In genomic region chr9:60234233-60235115, GRCm38 (mm10) we compare ENCODE assay signal across 8 mouse cellular contexts.
DNase-seq lines count a peak whose midpoint lies in the region; ATAC-seq and TF ChIP-seq lines count a peak whose summit lies in the region.

No protein-coding gene starts in this region.

- no peaks in the 10 kb centered on the region for H3K4me1 ChIP-seq in lung, postnatal 0 days (ENCODE audit: insufficient read depth, low read depth, low read length)
- H3K4me1 ChIP-seq in lung, adult 2 months (ENCODE audit: control insufficient read depth, insufficient read depth, low read length), result peaks cover 3% of the 10 kb centered on the region; the same call in 1 of the 2 replicates
- peaks cover 7% of the 10 kb centered on the region; the same call in 1 of the 2 replicates for H3K4me1 ChIP-seq in forebrain, embryonic 15.5 days
- H3K4me1 ChIP-seq in stomach, postnatal 0 days (replicated peaks; ENCODE audit: control insufficient read depth, insufficient read depth), result peaks cover 10% of the 10 kb centered on the region; the same call in 1 of the 2 replicates

- H3K4me2 ChIP-seq in lung, postnatal 0 days (replicated peaks; ENCODE audit: low read depth, low read length), result no peak overlapping the region
- H3K4me2 ChIP-seq in forebrain, embryonic 15.5 days (replicated peaks), result no peak overlapping the region
- no peak overlapping the region for H3K4me2 ChIP-seq in stomach, postnatal 0 days (replicated peaks; ENCODE audit: low read depth)

- H3K4me3 ChIP-seq in lung, postnatal 0 days (ENCODE audit: low read depth, low read length), result no peak overlapping the region
- H3K4me3 ChIP-seq in lung, adult 2 months (replicated peaks; ENCODE audit: extremely low read depth, low read depth, low read length), result no peak overlapping the region
- no peak overlapping the region for H3K4me3 ChIP-seq in forebrain, embryonic 15.5 days
- H3K4me3 ChIP-seq in stomach, postnatal 0 days (ENCODE audit: low read depth, low read length), result no peak overlapping the region

- no peak for TF ChIP-seq EP300 in lung, postnatal 0 days (IDR thresholded peaks at IDR 0.05)
- TF ChIP-seq EP300 in stomach, postnatal 0 days (optimal IDR thresholded peaks at IDR 0.05), result no peak

- H3K36me3 ChIP-seq in lung, postnatal 0 days (ENCODE audit: insufficient read depth, low read length), result no peaks in the 10 kb centered on the region
- H3K36me3 ChIP-seq in forebrain, embryonic 15.5 days, result no peaks in the 10 kb centered on the region
- no peaks in the 10 kb centered on the region for H3K36me3 ChIP-seq in stomach, postnatal 0 days (ENCODE audit: control insufficient read depth, insufficient read depth, low read length)

- 31% methylated on average over 8 of the region's 8 CpGs for WGBS in lung, postnatal 0 days
- 41% methylated on average over 8 of the region's 8 CpGs for WGBS in lung, adult 2 months
- WGBS in forebrain, embryonic 15.5 days, result 34% methylated on average over 8 of the region's 8 CpGs
- WGBS in stomach, postnatal 0 days, result 19% methylated on average over 8 of the region's 8 CpGs

- peak; percentile 24 for DNase-seq in lung, postnatal 0 days (ENCODE audit: low spot score)
- DNase-seq in lung, adult 2 months, result no peak
- DNase-seq in kidney, postnatal 4 days, result peak; percentile 39 to 68
- peak; percentile 68 for DNase-seq in stomach, postnatal 0 days (ENCODE audit: low spot score)
- no peak for DNase-seq in right cerebral cortex, postnatal 36 days (ENCODE audit: low spot score in 2 of 2)
- no peak for DNase-seq in right cerebral cortex, adult 18-20 months

- no peaks in the 10 kb centered on the region for H3K27me3 ChIP-seq in lung, postnatal 0 days (replicated peaks; ENCODE audit: insufficient read depth, low read length)
- H3K27me3 ChIP-seq in forebrain, embryonic 15.5 days, result no peaks in the 10 kb centered on the region
- no peaks in the 10 kb centered on the region for H3K27me3 ChIP-seq in stomach, postnatal 0 days (ENCODE audit: control insufficient read depth, insufficient read depth, low read length)

- H3K9me3 ChIP-seq in lung, postnatal 0 days (ENCODE audit: low read length), result no peaks in the 10 kb centered on the region
- no peaks in the 10 kb centered on the region for H3K9me3 ChIP-seq in forebrain, embryonic 15.5 days
- H3K9me3 ChIP-seq in stomach, postnatal 0 days (ENCODE audit: control insufficient read depth, low read length), result no peaks in the 10 kb centered on the region

- ATAC-seq in lung, postnatal 0 days, result peak; percentile 67; the same call in 1 of the 2 replicates
- peak; percentile 60 for ATAC-seq in forebrain, embryonic 15.5 days (replicated peaks)
- peak; percentile 94 for ATAC-seq in stomach, postnatal 0 days (ENCODE audit: low FRiP score, low TSS enrichment)
- ATAC-seq in megakaryocyte progenitor cell, adult 5-6 weeks (replicated peaks; ENCODE audit: poor library complexity), result no peak

- no peak for TF ChIP-seq POLR2A in lung, adult 2 months (IDR thresholded peaks at IDR 0.05; ENCODE audit: borderline replicate concordance, extremely low read depth, low read depth, low read length)

- no peak overlapping the region for H3K27ac ChIP-seq in lung, postnatal 0 days (ENCODE audit: low read length)
- peak overlapping the region; percentile 50 for H3K27ac ChIP-seq in forebrain, embryonic 15.5 days (replicated peaks)
- H3K27ac ChIP-seq in stomach, postnatal 0 days (replicated peaks), result peak overlapping the region; percentile 78

- no peak for TF ChIP-seq CTCF in lung, postnatal 0 days (IDR thresholded peaks at IDR 0.05)
- TF ChIP-seq CTCF in lung, adult 2 months (IDR thresholded peaks at IDR 0.05; ENCODE audit: insufficient read depth, low read length), result no peak
- TF ChIP-seq CTCF in stomach, postnatal 0 days (IDR thresholded peaks at IDR 0.05; ENCODE audit: low read depth), result no peak

- no peak overlapping the region for H3K9ac ChIP-seq in lung, postnatal 0 days (replicated peaks; ENCODE audit: low read depth)
- no peak overlapping the region for H3K9ac ChIP-seq in forebrain, embryonic 15.5 days (replicated peaks)
- H3K9ac ChIP-seq in stomach, postnatal 0 days (ENCODE audit: low read length), result no peak overlapping the region

Comparison
In these comparisons a context has a peak if more than half of its experiments do, and no peak if none do; other contexts are left out.
1. DNase-seq: peak in lung, postnatal 0 days (single experiment), kidney, postnatal 4 days (2 of 2) and stomach, postnatal 0 days (single experiment); none in lung, adult 2 months (single experiment), right cerebral cortex, postnatal 36 days (0 of 2) and right cerebral cortex, adult 18-20 months (single experiment).